Mouse (Mus musculus) forebrain, postnatal 0 days (tissue): ENCODE results near the gene Olfr1256. TPM values are rescaled to one million over a fixed set of nuclear protein-coding genes. Genes with fewer than 3 reads are reported as not detected.

Experiments used
- ATAC-seq: fragments of 200-750 bp; cut with Nextera tagmentation; 2 replicates; pipeline ENCODE4 v1.8.0; 2017; ENCODE audit warnings: mild to moderate bottlenecking, moderate library complexity
- DNase-seq: peaks from one replicate; pipeline ENCODE4 v3.0.0-alpha.2; 2015
- H3K27ac ChIP-seq: fragments of 300-500 bp; sonication (generic); 2 replicates; pipeline ENCODE4 v1.5.1; 2014; ENCODE audit warnings: low read depth, mild to moderate bottlenecking, antibody characterized with exemption, low read length, moderate library complexity, mixed read lengths
- H3K27me3 ChIP-seq: fragments of 300-500 bp; sonication (generic); 2 replicates; pipeline ENCODE4 v1.6.1; 2014; ENCODE audit warnings: mild to moderate bottlenecking, low read length, mixed read lengths; ENCODE audit not compliant: insufficient read depth
- H3K36me3 ChIP-seq: fragments of 300-500 bp; sonication (generic); 2 replicates; pipeline ENCODE4 v1.6.1; 2014; ENCODE audit warnings: mild to moderate bottlenecking, moderate library complexity; ENCODE audit not compliant: insufficient read depth
- H3K4me1 ChIP-seq: fragments of 300-500 bp; sonication (generic); 2 replicates; pipeline ENCODE4 v1.6.1; 2014; ENCODE audit warnings: antibody characterized with exemption; ENCODE audit not compliant: insufficient read depth
- H3K4me2 ChIP-seq: fragments of 300-500 bp; sonication (generic); 2 replicates; pipeline ENCODE4 v1.6.1; 2014; ENCODE audit warnings: low read depth, mild to moderate bottlenecking, moderate library complexity
- H3K4me3 ChIP-seq: fragments of 300-500 bp; sonication (generic); 2 replicates; pipeline ENCODE4 v1.5.1; 2014; ENCODE audit warnings: low read depth, low read length, mixed read lengths
- H3K9ac ChIP-seq: fragments of 300-500 bp; sonication (generic); 2 replicates; pipeline ENCODE4 v1.6.1; 2014; ENCODE audit warnings: mild to moderate bottlenecking
- H3K9me3 ChIP-seq: fragments of 300-500 bp; sonication (generic); 2 replicates; pipeline ENCODE4 v1.6.1; 2016; ENCODE audit warnings: low read length
- CTCF ChIP-seq: sonication (generic); IDR thresholded peaks from 2 replicates; pipeline ENCODE4 v1.5.1; 2016; ENCODE audit warnings: antibody characterized with exemption, control low read depth, low read depth
- WGBS: fragments of 180-500 bp; shearing (Covaris S2); extraction: QIAGEN DNeasy Blood & Tissue Kit; methylation state at CpG from one replicate; pipeline ENCODE4 v1.1.7; 2014; 5-methylcytosine and 5-hydroxymethylcytosine counted together
- polyA plus RNA-seq: library from polyadenylated mRNA; unstranded; fragments of >200 nt; fragmentation: Nextera tagmentation; extraction: Ambion mirVana; gene quantifications from 2 replicates; pipeline ENCODE4 v1.2.1, GENCODE M21; 2015
- total RNA-seq: library from RNA; depleted of rRNA; stranded (reverse); fragments of >200 nt; gene quantifications from 2 replicates; pipeline ENCODE4 v1.2.3, GENCODE M21; 2014; rRNA removed

Gene Olfr1256
- total RNA-seq (not detected in 2 replicates), polyA plus RNA-seq (not detected in 2 replicates)

DNA sequence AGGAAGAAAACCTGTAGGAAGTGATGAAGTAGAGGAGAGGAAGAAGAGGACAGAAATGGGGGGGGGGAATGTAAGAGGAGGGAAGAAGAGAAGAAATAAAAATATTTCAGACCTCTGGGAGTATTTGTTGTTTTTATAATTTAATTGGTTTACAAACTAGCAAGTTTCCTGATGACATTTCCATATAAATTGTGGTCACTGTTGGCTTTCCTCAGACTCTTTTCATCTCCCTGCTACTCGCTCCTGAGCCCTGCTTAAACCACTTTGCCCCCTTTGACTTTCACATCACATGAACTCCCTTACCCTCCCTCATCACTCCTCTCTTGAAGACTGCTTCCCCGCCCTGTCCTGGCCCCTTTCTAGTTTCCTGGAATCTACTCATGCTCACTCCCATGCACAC lies at the start of gene Olfr1256:
Olfr1256 (minus strand) TSS at position 101 of the 400 bp plus-strand sequence.
- Histone ChIP-seq H3K27me3 (no peaks in the 10 kb centered on the region), H3K4me3 (no peak within 1 kb of the TSS), H3K4me2 (no peak within 1 kb of the TSS), H3K9me3 (no peaks in the 10 kb centered on the region), H3K9ac (no peak within 1 kb of the TSS), H3K4me1 (no peaks in the 10 kb centered on the region), H3K27ac (no peak within 1 kb of the TSS), H3K36me3 (no peaks in the 10 kb centered on the region)
- ATAC-seq = no peak
- 54% methylated on average over 2 of the region's 2 CpGs for WGBS
- no peak for DNase-seq
- TF ChIP-seq CTCF = no peak

GRCm38 (mm10) chr2:89878137-89878536 lies 36.8 kb upstream of the Olfr1256 start, which contains the start of gene Olfr1257:
Olfr1257 (plus strand) TSS chr2:89878437.
- no peaks in the 10 kb centered on the region for H3K36me3 ChIP-seq
- no peaks in the 10 kb centered on the region for H3K9me3 ChIP-seq
- no peaks in the 10 kb centered on the region for H3K4me1 ChIP-seq
- no peak within 1 kb of the TSS for H3K27ac ChIP-seq
- no peaks in the 10 kb centered on the region for H3K27me3 ChIP-seq
- ATAC-seq = no peak
- DNase-seq = no peak
- no peak for TF ChIP-seq CTCF
- H3K9ac ChIP-seq = no peak within 1 kb of the TSS
- no peak within 1 kb of the TSS for H3K4me2 ChIP-seq
- H3K4me3 ChIP-seq = no peak within 1 kb of the TSS
- 92% methylated on average over 1 of the region's 1 CpGs for WGBS

DNA sequence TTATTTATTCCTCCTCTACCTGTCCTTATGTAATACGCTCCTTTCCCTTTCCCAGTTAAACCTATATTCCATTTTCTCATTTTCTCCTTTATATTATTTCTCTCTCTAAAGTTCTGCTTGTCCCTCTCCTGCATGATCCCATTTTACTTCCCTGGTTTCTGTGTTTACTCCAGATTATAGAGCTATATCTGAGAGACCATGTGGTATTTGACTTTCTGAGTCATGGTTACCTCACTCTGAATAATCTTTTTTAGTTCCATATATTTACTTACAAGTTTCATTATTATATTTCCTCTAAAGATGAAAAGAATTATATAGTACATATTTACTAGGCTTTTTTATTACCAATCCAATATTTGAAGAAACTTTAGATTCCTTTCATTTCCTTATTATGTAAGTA lies 7.9 kb upstream of the Olfr1256 start:
- WGBS = 96% methylated on average over 1 of the region's 1 CpGs
- no peaks in the 10 kb centered on the region for H3K27me3 ChIP-seq
- ATAC-seq (no peak), DNase-seq (no peak)
- no peak overlapping the region for H3K27ac ChIP-seq
- H3K9me3 ChIP-seq = no peaks in the 10 kb centered on the region
- H3K9ac ChIP-seq = no peak overlapping the region
- no peaks in the 10 kb centered on the region for H3K4me1 ChIP-seq
- no peak overlapping the region for H3K4me3 ChIP-seq
- H3K4me2 ChIP-seq = no peak overlapping the region
- no peaks in the 10 kb centered on the region for H3K36me3 ChIP-seq
- no peak for TF ChIP-seq CTCF

DNA sequence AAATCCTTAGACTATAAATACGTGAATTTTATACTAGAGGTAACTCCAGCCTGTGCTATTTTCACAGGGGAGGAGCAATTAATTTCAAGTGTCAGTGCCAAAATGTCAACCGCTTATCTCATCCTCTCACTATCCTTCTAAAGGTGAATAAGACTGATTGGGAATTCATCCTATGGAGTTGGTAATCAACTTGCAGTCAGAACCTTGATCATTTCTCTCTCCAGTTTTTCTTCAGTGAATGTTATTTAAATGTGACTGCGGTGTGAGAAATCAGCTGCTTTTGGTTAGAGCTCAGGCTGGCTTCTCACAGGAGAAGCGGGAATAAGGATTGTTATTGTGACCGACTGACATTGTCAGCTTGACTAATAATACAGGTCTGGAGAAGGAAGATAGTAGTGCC lies 6.8 kb upstream of the Olfr1256 start, which contains the start of gene Olfr48:
Olfr48 (minus strand) TSS at position 101 of the 400 bp plus-strand sequence.
- Histone ChIP-seq H3K9ac (no peak within 1 kb of the TSS), H3K27ac (no peak within 1 kb of the TSS), H3K9me3 (no peaks in the 10 kb centered on the region), H3K4me2 (no peak within 1 kb of the TSS), H3K27me3 (no peaks in the 10 kb centered on the region), H3K4me1 (no peaks in the 10 kb centered on the region), H3K4me3 (no peak within 1 kb of the TSS), H3K36me3 (no peaks in the 10 kb centered on the region)
- 86% methylated on average over 5 of the region's 5 CpGs for WGBS
- DNase-seq = no peak
- TF ChIP-seq CTCF = no peak
- no peak for ATAC-seq

DNA sequence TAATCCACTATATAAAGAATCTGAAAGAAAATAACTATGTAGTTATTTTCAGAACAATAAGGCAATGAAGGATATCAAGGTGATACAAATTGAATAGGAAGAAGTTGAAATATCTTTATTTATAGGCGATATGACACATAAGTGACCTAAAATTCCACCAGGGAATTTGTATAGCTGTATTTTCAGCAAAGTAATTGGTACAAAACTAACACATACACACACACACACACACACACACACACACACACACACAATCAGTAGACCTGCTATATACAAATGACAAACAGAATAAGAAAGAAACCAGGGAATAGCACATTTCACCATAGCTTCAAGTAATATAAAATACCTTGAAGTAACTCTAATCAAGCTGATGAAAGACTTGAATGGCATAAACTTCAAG lies 21.1 kb downstream of the Olfr1256 start:
- no peaks in the 10 kb centered on the region for H3K9me3 ChIP-seq
- DNase-seq (no peak), ATAC-seq (no peak)
- no peak overlapping the region for H3K9ac ChIP-seq
- H3K4me2 ChIP-seq = no peak overlapping the region
- no peak overlapping the region for H3K4me3 ChIP-seq
- no peaks in the 10 kb centered on the region for H3K36me3 ChIP-seq
- no peaks in the 10 kb centered on the region for H3K4me1 ChIP-seq
- no peak for TF ChIP-seq CTCF
- no peaks in the 10 kb centered on the region for H3K27me3 ChIP-seq
- no peak overlapping the region for H3K27ac ChIP-seq
- WGBS = 89% methylated on average over 1 of the region's 1 CpGs

- TF ChIP-seq CTCF = no peak
- no peaks in the 10 kb centered on the region for H3K4me1 ChIP-seq
- WGBS = 92% methylated on average over 3 of the region's 3 CpGs
Observed at GRCm38 (mm10) chr2:89811751-89812150, 29.6 kb downstream of the Olfr1256 start, which contains the start of gene Olfr1255. Olfr1255 (plus strand) TSS chr2:89812051.

DNA sequence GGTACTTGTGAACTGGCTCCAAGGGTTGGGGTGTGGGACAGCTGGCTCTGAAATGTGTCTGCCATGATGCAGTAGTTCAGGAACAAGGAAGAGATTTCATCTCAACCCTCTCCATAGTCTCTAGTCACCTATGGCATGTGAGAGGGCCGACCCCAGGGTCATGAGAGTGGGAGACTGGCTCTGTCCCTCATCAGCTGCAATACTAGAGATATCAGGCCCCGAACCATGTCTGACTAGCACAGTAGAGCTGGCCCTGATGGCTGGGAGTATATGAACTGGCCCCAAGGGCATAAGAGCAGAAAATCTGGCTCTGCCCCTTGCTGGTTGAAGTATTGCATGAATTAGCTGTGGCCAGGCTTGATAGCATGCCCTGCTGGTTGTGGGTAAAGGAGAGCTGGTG lies 30.6 kb downstream of the Olfr1256 start:
- 77% methylated on average over 2 of the region's 2 CpGs for WGBS
- DNase-seq (no peak), ATAC-seq (no peak)
- Histone ChIP-seq H3K4me1 (no peaks in the 10 kb centered on the region), H3K9ac (no peak overlapping the region), H3K4me2 (no peak overlapping the region), H3K36me3 (no peaks in the 10 kb centered on the region), H3K27me3 (no peaks in the 10 kb centered on the region), H3K27ac (no peak overlapping the region), H3K4me3 (no peak overlapping the region), H3K9me3 (no peaks in the 10 kb centered on the region)
- TF ChIP-seq CTCF = no peak

More at GRCm38 (mm10) chr2:89811751-89812150, 29.6 kb downstream of the Olfr1256 start, which contains the start of gene Olfr1255:
- Histone ChIP-seq H3K9ac (no peak within 1 kb of the TSS), H3K36me3 (no peaks in the 10 kb centered on the region), H3K27ac (no peak within 1 kb of the TSS), H3K9me3 (no peaks in the 10 kb centered on the region), H3K4me3 (no peak within 1 kb of the TSS), H3K27me3 (no peaks in the 10 kb centered on the region), H3K4me2 (no peak within 1 kb of the TSS)
- ATAC-seq (no peak), DNase-seq (no peak)
